Mouse (Mus musculus): Measurements from ENCODE around the gene Frat1.

The Frat1 gene

DNA sequence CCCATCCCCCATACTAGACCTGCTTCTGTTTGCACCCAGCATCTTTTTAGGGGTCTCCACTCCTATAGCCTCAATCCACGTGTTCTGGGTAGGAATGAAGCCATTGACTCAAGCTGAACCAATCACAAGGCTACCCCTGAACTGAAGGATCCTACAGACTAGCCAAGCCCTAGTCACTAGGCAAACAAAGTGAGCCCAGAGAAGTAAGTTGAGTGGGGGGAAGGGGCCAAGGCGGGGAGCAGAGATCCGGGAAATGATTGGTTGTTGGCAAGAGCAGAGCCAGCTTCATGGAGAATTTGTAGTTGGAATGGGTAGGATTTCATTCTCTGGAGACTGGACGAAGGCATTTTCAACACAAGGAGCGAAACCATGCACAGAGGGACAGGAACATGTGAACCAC lies 12.9 kb upstream of the Frat1 start:
- no peak for DNase-seq

DNA sequence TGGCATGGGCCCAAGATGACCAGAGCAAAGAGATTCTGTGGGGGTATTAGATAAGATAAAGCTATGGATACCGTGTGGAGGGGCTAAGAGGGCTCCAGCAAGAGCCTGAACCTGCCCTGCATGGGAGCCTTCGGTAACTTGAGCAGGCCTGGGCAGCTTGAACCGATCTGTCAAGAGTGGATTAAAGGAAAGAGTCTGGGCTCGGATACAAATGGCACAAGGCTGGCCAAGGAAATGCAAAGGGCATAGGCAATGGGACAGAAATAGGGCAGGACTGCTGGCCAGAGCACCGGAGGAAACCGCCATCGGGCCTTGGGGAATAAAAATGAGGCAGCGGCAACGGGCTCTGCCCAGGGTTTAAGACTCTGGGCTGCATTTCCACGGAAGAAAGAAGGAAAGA lies 12.4 kb upstream of the Frat1 start:
- DNase-seq, result no peak

DNA sequence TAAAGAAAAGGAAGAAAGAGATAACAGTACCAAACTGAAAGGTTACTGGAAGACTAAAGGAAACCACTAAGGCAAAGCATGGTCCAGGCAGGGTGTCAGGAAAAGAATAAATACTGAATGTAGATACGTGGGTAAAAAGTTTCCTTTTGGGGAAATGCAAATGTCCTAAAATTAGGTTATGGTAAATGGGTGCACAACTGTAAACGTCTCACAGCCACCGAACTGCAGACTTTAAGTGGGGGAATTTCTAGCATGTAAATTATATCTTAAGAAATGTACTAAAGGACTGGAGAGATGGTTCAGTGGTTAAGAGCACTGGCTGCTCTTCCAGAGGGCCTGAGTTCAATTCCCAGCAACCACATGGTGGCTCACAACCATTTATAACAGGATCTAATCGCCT lies 11.0 kb upstream of the Frat1 start:
- DNase-seq, result no peak

DNA sequence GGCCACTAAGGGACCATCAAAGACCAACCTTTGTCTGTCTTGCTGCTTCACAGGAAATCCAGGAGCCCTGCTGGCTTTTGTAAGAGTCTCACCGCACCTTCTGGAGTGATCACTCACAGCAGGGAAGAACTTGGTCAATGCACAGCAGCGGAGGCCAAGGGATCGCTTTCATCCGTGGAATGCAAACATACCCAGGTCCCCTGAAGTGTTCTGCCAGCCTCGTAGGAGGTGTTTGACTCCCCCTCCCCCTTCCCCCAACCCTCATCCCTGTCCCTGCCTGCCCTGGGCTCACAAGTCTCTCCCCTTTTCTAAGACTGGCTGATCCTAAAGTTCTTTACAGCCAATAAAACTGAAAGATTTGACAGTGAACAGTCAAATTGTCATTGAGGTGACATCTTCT lies 8.3 kb upstream of the Frat1 start:
- peak in 1 of 2 experiments; percentile 27 for DNase-seq

GRCm38 (mm10) chr19:41822589-41822988 lies 7.2 kb upstream of the Frat1 start:
- DNase-seq, result no peak

DNA sequence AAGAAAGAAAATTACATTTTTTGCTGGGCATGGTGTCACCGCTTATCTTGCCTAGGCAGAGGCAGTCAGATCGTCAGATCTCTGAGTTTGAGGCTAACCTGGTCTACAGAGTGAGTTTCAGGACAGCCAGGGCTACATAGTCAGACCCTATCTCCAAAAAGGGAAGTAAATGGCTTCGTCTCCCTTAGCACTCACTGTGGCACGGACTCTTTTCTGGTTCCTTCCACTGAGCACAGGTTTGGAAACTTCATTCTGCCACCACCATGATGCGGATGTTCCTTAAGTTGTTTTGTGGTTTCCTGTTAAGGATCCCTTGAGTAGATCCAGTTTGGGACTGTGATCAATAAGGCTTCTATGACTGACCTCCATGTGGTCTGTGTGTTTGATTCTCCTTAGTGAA lies 4.8 kb upstream of the Frat1 start:
- no peak for DNase-seq

DNA sequence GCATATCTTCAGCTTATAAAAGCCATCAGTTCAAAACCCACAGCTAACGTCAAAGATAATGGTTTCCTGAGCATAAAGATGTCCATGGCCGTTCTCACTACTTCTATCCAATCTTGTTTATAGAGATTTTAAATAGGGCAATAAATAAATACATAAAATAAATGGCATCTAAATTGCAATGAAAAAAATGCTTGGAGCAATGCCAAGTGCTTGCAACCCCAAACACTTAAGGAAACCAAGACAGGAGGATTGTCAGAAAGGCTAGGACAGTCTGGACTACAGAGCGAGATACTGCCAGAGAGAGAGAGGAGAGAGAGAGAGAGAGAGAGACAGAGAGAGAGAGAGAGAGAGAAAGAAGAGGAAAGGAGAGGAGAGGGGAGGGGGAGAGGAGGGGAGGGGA lies 3.2 kb upstream of the Frat1 start:
- no peak for DNase-seq

DNA sequence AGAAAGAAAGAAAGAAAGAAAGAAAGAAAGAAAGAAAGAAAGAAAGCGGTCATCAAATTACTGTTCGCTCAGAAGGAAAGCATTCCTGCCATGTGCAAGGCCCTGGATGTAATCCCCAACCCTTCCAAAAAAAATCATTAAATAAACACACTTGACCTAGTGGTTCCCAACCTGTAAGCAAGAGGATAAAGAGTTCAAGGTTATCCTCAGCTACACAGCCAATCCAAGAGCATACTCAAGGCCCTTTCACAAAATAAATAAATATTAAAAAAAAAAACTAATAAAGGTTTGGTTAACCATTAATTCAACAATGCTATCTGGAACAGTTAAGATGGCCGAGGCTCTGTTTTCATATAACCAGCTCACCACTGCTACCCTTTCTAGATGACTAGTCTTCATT lies 829 bp upstream of the Frat1 start:
- no peak for DNase-seq

DNA sequence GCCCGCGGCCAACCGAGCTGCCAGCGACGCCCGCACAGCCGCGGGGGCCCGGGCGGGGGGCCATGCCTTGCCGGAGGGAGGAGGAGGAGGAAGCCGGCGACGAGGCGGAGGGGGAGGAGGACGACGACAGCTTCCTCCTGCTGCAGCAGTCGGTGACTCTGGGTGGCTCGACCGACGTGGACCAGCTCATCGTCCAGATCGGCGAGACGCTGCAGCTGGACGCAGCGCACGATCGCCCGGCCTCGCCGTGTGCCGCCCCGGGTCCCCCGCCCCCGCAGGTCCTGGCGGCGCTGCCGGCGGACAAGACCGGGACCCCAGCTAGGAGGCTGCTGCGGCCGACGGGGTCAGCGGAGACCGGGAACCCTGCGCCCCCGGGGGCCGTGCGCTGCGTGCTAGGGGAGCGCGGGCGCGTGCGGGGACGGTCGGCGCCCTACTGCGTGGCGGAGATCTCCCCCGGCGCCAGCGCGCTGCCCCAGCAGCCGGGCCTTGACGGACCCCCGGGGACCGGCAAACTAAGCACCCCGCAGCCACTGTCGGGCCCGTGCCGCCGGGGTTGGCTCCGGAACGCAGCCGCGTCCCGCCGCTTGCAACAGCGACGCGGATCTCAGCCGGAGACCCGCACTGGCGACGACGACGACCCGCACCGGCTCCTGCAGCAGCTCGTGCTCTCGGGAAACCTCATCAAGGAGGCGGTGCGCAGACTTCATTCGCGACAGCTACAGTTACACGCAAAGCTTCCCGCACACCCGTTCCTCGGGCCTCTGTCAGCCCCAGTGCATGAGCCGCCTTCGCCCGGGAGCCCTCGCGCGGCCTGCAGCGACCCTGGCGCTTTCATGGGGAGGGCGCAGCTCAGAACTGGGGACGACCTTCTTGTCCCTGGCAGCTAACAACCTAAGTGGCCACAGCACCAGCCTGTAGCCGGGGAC lies 599 bp downstream of the Frat1 start:
- DNase-seq, result peak; percentile 80 to 88

DNA sequence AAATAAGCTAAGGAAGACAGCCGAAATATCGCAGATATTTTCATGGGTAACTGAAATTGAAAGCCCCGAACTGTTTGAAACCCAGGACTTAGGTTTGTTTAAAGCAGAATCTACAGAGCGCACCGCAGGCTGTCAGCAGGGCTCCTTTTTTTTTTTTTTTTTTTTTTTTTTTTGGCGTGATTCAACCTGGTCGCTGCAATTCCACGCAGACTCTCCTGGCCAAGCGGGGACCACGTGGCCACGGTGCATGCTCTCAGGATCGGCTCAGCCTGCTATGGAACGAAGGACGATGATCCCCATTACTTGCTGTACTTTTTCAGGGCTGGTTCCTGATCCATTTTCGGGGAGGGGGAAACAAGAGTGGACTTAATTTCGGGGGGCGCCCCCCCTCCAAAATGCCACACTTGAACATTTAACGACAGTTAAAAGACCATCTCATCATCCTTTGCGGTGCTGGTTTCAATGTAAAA lies 1.4 kb downstream of the Frat1 start:
- DNase-seq, result peak; percentile 48 to 64

- peak in 1 of 2 experiments; percentile 30 for DNase-seq
Measured at GRCm38 (mm10) chr19:41831718-41832391, 2.1 kb downstream of the Frat1 start.

DNA sequence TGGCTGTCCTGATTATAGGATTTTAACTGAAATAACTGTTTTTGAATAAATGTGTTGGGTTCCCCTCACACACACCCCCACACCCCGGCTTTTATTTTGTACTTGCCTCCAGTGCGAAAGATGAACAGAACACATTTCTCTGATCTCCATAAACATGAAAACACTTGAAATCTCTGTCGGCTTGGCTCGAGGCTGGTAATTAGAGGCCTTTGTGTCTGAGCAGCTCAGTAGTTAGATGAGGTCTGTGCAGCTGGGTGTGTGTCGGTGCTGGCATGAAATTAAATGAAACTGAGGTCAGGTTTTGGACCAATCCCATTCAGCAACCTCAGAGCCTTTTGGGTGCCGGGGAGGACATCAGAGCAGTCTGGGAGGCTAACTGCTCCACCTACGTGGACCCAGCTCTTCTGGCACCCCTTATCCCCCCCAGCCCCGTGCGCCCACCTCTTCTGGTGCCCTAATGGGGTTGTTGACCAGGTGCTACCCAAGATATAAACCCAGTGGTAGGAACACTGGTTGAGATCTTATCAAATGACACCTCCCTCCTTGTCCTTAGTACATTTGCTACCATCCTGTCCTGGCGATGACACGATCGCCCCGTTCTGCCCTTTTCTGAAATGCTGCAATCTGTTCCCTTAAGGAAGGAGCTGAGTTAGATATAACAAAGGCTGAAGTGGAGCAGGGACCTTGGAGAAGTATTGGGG lies 2.9 kb downstream of the Frat1 start:
- DNase-seq, result no peak

- DNase-seq, result no peak
Measured at GRCm38 (mm10) chr19:41835407-41835806, 5.6 kb downstream of the Frat1 start.

- peak in 1 of 2 experiments; percentile 39 for DNase-seq
Measured at GRCm38 (mm10) chr19:41835816-41836215, 6.0 kb downstream of the Frat1 start.

DNA sequence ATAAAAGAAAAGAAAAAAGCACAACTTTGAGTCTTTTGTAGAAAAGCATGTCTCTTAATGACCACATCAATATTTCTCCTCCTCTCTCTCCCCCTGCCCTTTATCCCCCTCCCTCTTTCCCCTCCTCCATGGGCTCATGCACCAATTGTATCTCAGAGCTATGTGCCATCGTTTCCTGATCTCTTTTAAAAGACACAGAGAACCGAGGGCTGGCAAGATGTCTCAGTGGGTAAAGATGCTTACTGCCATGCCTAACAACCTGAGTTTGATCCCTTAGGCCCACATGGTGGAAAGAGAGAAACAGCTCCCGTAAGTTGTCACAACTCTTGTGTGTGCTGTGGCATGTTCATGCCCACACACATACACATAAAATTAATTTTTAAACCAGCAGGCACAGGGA lies 6.9 kb downstream of the Frat1 start:
- no peak for DNase-seq

- DNase-seq, result no peak
Measured at GRCm38 (mm10) chr19:41837194-41837916, 7.6 kb downstream of the Frat1 start.

DNA sequence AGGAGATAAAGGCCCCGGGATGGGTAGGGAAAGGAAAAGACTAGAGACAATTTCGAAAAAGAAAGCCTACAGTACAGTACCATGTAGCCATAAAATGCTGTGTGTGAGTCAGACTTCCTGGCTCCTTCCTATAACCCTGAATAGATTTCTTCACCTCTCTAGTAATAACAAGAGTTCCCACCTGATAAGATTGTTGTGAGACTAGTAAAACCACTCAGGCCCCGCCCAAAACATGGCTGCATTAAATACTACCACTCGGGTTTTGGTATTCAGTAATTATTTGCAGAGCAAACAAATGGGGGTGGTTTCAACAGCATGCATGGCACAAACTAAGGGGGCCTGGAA lies 8.1 kb downstream of the Frat1 start:
- DNase-seq, result no peak

- DNase-seq, result no peak
Measured at GRCm38 (mm10) chr19:41838808-41839207, 9.0 kb downstream of the Frat1 start.

DNA sequence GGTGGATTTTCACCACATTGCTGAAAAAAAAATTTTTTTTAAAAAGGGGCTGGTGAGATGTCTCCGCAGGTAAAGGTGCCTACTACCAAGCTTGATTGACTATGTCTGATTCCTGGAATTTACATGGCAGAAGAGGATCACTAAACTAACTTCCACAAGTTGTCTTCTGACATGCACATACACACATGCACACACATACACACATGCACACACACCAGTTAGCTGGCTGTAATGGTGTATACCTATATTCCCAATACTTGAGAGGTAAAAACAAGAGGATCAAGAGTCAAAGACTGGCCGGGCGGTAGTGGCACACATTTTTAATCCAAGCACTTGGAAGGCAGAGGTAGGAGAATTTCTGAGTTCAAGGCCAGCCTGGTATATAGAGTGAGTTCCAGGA lies 9.9 kb downstream of the Frat1 start:
- no peak for DNase-seq

GRCm38 (mm10) chr19:41841105-41841750 lies 11.5 kb downstream of the Frat1 start:
- no peak for DNase-seq

DNA sequence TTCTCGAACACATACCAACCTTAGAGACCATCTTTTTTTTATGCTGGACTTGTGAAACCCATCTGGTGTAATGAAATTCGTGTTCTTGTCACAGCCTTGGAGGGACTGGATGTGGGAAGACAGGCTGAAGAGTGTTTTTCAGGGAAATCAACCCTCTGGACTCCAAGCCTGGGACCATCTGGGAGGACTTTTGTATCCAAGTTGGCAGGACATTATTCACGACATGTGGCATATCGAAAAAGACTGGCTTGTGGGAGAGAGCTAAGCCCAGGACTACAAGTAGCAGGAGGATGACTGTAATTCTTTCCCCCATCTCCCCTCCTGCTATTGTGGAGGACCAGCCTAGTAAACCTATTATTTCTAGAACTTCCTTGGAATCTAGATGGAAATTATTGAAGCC lies 12.4 kb downstream of the Frat1 start:
- DNase-seq, result no peak

DNA sequence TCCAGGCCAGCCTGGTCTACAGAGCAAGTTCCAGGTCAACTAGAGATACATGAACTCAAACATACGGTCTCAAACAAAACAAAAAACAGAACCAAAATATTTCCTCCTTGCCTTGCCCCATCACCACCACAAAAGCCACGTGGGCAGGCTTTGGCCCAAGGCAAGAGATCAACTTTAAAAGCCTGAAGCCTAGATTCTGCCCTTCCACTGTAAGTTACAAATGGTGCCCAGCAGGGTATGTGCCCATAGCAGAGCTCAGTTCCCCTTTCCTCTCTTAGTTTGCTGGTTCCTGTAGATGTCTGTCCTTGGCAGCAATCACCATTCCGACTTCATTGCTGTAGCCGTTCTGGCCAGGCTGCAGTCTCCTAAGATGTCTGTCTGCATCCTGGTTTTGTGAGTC lies 12.9 kb downstream of the Frat1 start:
- no peak for DNase-seq

All from kidney, postnatal 4 days (tissue).